Mouse (Mus musculus) lung, postnatal 0 days (tissue): ENCODE results near the gene Frmd4a. TPM values are rescaled to one million over a fixed set of nuclear protein-coding genes. Genes with fewer than 3 reads are reported as not detected.

ENCODE experiments used
- ATAC-seq: fragments of 200-750 bp; cut with Nextera tagmentation; 2 replicates; pipeline ENCODE4 v1.8.0; 2017; ENCODE audit warnings: moderate library complexity
- DNase-seq: peaks from one replicate; pipeline ENCODE4 v3.0.0-alpha.2; 2016; ENCODE audit warnings: low spot score
- H3K27ac ChIP-seq: fragments of 300-500 bp; sonication (generic); 2 replicates; pipeline ENCODE4 v1.5.1; 2014; ENCODE audit warnings: antibody characterized with exemption, mild to moderate bottlenecking, low read length, mixed read lengths
- H3K27me3 ChIP-seq: fragments of 300-500 bp; sonication (generic); replicated peaks from 2 replicates; pipeline ENCODE4 v1.6.1; 2014; ENCODE audit warnings: low read length, mixed read lengths; ENCODE audit not compliant: insufficient read depth
- H3K36me3 ChIP-seq: fragments of 300-500 bp; sonication (generic); 2 replicates; pipeline ENCODE4 v1.6.1; 2014; ENCODE audit warnings: low read length, mixed read lengths; ENCODE audit not compliant: insufficient read depth
- H3K4me1 ChIP-seq: fragments of 300-500 bp; sonication (generic); 2 replicates; pipeline ENCODE4 v1.6.1; 2014; ENCODE audit warnings: antibody characterized with exemption, low read depth, low read length, mixed read lengths; ENCODE audit not compliant: insufficient read depth
- H3K4me2 ChIP-seq: fragments of 300-500 bp; sonication (generic); replicated peaks from 2 replicates; pipeline ENCODE4 v1.6.1; 2014; ENCODE audit warnings: low read depth, mild to moderate bottlenecking, low read length, moderate library complexity, mixed read lengths
- H3K4me3 ChIP-seq: fragments of 300-500 bp; sonication (generic); 2 replicates; pipeline ENCODE4 v1.5.1; 2014; ENCODE audit warnings: low read depth, low read length
- H3K9ac ChIP-seq: fragments of 300-500 bp; sonication (generic); replicated peaks from 2 replicates; pipeline ENCODE4 v1.6.1; 2014; ENCODE audit warnings: low read depth, mild to moderate bottlenecking
- H3K9me3 ChIP-seq: fragments of 300-500 bp; sonication (generic); 2 replicates; pipeline ENCODE4 v1.6.1; 2016; ENCODE audit warnings: low read length, mixed read lengths
- CTCF ChIP-seq: IDR thresholded peaks from 2 replicates; pipeline ENCODE4 v1.5.1; 2016; ENCODE audit warnings: antibody characterized with exemption, mild to moderate bottlenecking
- EP300 ChIP-seq: IDR thresholded peaks from 2 replicates; pipeline ENCODE4 v1.6.1; 2016; ENCODE audit warnings: antibody characterized with exemption, mild to moderate bottlenecking, control low read depth
- WGBS: fragments of 180-500 bp; shearing (Covaris S2); extraction: QIAGEN DNeasy Blood & Tissue Kit; methylation state at CpG from one replicate; pipeline ENCODE4 v1.1.7; 2014; 5-methylcytosine and 5-hydroxymethylcytosine counted together
- polyA plus RNA-seq: library from polyadenylated mRNA; unstranded; fragments of >200 nt; fragmentation: Nextera tagmentation; extraction: Ambion mirVana; gene quantifications from 2 replicates; pipeline ENCODE4 v1.2.1, GENCODE M21; 2015

The Frmd4a gene
- polyA plus RNA-seq: 15.8 and 18.6 TPM in 2 replicates

DNA sequence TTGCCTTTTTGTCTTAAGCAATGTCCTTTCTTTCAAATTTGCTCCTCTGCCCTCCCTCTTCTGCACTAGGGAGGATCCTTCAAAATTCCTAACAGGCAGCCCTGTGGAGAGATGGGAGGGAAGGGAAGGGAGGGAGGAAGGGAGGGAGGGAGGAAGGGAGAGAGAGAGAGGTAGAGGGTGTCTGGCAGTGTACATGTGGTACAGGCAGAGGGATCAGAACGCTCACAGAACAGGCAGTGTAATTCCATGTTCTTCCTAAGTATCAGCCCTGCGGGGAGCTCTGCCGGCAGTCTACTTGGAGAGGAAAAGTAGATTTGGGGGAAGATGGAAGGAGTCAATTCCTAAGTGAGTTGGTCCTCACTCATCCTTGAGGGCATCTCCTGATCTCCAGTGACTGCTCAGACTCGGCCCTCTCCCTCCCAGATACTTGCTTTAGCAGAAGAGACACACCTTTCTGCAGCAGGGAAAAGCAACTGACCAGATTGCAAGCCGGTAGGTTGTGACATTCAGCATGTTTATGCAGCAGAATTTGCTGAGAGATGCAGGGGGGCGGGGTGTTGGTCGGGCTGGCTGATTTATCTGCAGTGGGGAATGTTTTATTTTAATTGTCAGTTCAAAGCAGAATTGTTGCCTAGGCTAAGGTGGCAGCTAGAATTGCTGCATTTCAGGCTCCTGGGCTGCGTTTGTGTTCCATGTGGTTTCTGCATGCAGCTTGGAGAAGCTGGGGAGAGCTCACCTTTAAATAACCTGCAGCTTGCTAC lies at the start of gene Frmd4a:
Gene Frmd4a (plus strand): TSS at position 190 of the 761 bp plus-strand sequence.
- no peaks in the 10 kb centered on the region for H3K9me3 ChIP-seq
- no peak within 1 kb of the TSS for H3K4me2 ChIP-seq
- H3K4me1 ChIP-seq: no peaks in the 10 kb centered on the region
- no peak within 1 kb of the TSS for H3K9ac ChIP-seq
- DNase-seq (no peak), ATAC-seq (no peak)
- TF ChIP-seq EP300: no peak
- no peak for TF ChIP-seq CTCF
- no peak within 1 kb of the TSS for H3K27ac ChIP-seq
- H3K27me3 ChIP-seq: no peaks in the 10 kb centered on the region
- 38% methylated on average over 8 of the region's 8 CpGs for WGBS
- H3K4me3 ChIP-seq: no peak within 1 kb of the TSS
- no peaks in the 10 kb centered on the region for H3K36me3 ChIP-seq

GRCm38 (mm10) chr2:3988876-3989275 lies 28.6 kb upstream of the Frmd4a start:
- ATAC-seq: no peak
- Histone ChIP-seq H3K4me2 (no peak overlapping the region), H3K4me3 (no peak overlapping the region), H3K27ac (no peak overlapping the region), H3K4me1 (no peaks in the 10 kb centered on the region), H3K9ac (no peak overlapping the region), H3K27me3 (no peaks in the 10 kb centered on the region), H3K9me3 (no peaks in the 10 kb centered on the region), H3K36me3 (no peaks in the 10 kb centered on the region)
- TF ChIP-seq EP300 (no peak), CTCF (no peak)
- WGBS: 81% methylated on average over 7 of the region's 7 CpGs
- DNase-seq: no peak

- TF ChIP-seq EP300 (no peak), CTCF (no peak)
- Histone ChIP-seq H3K36me3 (no peaks in the 10 kb centered on the region), H3K27me3 (no peaks in the 10 kb centered on the region), H3K4me1 (no peaks in the 10 kb centered on the region), H3K9ac (no peak overlapping the region), H3K27ac (no peak overlapping the region), H3K4me3 (no peak overlapping the region), H3K4me2 (no peak overlapping the region), H3K9me3 (no peaks in the 10 kb centered on the region)
- DNase-seq (no peak), ATAC-seq (no peak)
- WGBS: 47% methylated on average over 1 of the region's 1 CpGs
These were observed 27.1 kb upstream of the Frmd4a start for GRCm38 (mm10) chr2:3990431-3990830.

DNA sequence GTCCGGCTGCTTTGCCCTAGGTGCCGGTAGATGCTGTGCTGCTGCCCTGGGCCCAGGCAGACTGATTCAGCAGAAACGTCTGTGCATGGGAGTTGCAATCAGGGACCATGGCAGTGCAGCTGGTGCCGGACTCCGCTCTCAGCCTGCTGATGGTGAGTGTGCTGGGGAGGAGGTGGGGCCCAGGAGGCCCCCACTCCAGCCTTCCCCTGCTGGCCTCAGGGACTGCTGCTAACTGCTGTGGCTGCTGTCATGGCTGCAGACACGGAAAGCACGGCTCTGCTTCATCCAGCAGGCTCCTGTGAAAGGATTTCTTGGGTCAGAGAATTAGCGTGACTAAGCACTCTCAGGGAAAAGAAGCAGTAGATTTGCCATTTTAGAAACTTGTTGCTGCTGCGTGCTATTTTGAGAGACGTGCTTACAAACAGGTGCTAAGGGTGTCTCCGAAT lies 937 bp downstream of the Frmd4a start:
- TF ChIP-seq EP300: no peak
- TF ChIP-seq CTCF: no peak
- Histone ChIP-seq H3K27ac (no peak overlapping the region), H3K9me3 (no peaks in the 10 kb centered on the region), H3K4me1 (no peaks in the 10 kb centered on the region), H3K36me3 (no peaks in the 10 kb centered on the region), H3K4me3 (no peak overlapping the region), H3K4me2 (no peak overlapping the region), H3K9ac (no peak overlapping the region), H3K27me3 (no peaks in the 10 kb centered on the region)
- no peak for DNase-seq
- 32% methylated on average over 11 of the region's 11 CpGs for WGBS
- ATAC-seq: no peak

GRCm38 (mm10) chr2:4018909-4019308 lies 1.4 kb downstream of the Frmd4a start:
- 54% methylated on average over 4 of the region's 4 CpGs for WGBS
- H3K4me3 ChIP-seq: no peak overlapping the region
- no peaks in the 10 kb centered on the region for H3K4me1 ChIP-seq
- H3K27ac ChIP-seq: no peak overlapping the region
- H3K9ac ChIP-seq: no peak overlapping the region
- H3K4me2 ChIP-seq: no peak overlapping the region
- TF ChIP-seq EP300: no peak
- H3K9me3 ChIP-seq: no peaks in the 10 kb centered on the region
- no peaks in the 10 kb centered on the region for H3K27me3 ChIP-seq
- ATAC-seq (no peak), DNase-seq (no peak)
- H3K36me3 ChIP-seq: no peaks in the 10 kb centered on the region

- DNase-seq (no peak), ATAC-seq (no peak)
- no peaks in the 10 kb centered on the region for H3K36me3 ChIP-seq
- 77% methylated on average over 7 of the region's 7 CpGs for WGBS
- H3K27me3 ChIP-seq: no peaks in the 10 kb centered on the region
- H3K4me1 ChIP-seq: no peaks in the 10 kb centered on the region
- H3K9ac ChIP-seq: no peak overlapping the region
- H3K4me3 ChIP-seq: no peak overlapping the region
- TF ChIP-seq EP300 (no peak), CTCF (no peak)
- no peak overlapping the region for H3K4me2 ChIP-seq
- H3K9me3 ChIP-seq: no peaks in the 10 kb centered on the region
- no peak overlapping the region for H3K27ac ChIP-seq
These were observed 7.4 kb downstream of the Frmd4a start for GRCm38 (mm10) chr2:4024927-4025326.
